Mouse (Mus musculus): ENCODE measurements around the gene Sirt3.

GRCm38 (mm10) chr7:140877364-140877763, 4.7 kb downstream of the Sirt3 start:
- TF ChIP-seq CTCF (IDR thresholded peaks at IDR 0.05; ENCODE audit: low read depth, low read length) (no peak), POLR2A (IDR thresholded peaks at IDR 0.05; ENCODE audit: extremely low read depth, insufficient read depth, low read length) (no peak)
